Mouse (Mus musculus) spleen, postnatal 14 days (tissue): ENCODE results near the gene Mmel1.

Experiments
- DNase-seq, 2 experiments: peaks; one replicate each; pipeline ENCODE4 v3.0.0; 2021 to 2022; ENCODE audit warnings: low spot score in 2 of 2

The Mmel1 gene

GRCm38 (mm10) chr4:154869440-154869839, at the start of gene Mmel1:
TSS of gene Mmel1 (plus strand) at chr4:154869585.
- no peak for DNase-seq

DNA sequence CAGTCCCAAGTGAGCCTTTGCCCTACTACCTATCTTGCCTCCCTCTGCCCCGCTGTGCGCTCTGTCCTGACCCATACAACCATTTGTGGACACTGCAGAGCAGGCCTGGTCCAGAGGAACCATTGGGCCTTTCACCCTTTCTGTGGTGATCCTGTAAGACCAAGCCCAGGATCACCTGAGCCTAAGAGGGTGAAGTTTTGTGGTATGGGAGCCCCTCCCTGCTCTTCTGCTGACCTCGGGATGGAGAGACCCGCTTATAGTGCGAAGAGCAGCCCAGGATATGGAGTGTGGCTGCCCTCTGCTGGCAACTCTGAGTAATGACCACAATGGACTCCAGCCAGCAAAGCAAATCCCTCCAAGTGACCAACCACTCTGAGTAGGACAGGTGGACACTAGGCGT, 43.7 kb upstream of the Mmel1 start:
- DNase-seq, result no peak

GRCm38 (mm10) chr4:154826224-154826623, 43.2 kb upstream of the Mmel1 start:
- DNase-seq, result no peak

GRCm38 (mm10) chr4:154827181-154827580, 42.2 kb upstream of the Mmel1 start:
- no peak for DNase-seq

DNA sequence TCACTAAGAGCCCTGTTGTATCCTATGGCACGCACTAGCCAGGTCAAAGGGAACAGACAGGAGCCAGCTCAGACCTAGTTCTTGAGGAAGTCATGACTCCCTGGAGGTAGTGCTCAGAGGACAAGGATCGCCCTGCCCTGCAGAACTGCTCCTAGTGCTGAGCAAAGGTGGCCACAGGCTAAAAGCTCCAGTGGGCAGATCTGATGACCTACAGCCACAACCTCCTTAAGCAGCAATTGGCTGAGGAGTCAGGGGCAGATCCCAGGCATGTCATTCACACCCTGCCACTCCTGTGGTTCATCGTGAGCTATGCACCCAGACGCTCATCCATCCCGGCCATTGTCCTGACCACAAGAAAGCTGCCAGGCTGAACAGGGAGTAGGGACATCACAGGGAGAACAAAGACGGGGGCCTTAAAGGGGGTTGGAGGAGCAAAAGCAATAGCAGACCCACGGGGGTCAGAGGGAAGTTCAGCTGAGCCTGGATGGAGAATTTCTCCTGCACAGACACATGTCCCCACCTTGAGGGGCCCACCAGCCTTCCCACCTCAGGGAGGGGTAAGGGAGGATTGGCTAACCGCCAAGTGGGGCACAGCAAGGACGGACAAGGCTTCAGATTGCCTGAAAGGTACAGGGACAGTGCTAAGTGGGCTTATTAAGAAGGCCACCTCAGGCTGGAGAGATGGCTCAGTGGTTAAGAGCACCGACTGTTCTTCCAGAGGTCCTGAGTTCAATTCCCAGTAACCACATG, 41.3 kb upstream of the Mmel1 start:
- DNase-seq, result no peak

GRCm38 (mm10) chr4:154831915-154832573, 37.3 kb upstream of the Mmel1 start:
- no peak for DNase-seq

GRCm38 (mm10) chr4:154836183-154836915, 33.0 kb upstream of the Mmel1 start:
- no peak for DNase-seq

DNA sequence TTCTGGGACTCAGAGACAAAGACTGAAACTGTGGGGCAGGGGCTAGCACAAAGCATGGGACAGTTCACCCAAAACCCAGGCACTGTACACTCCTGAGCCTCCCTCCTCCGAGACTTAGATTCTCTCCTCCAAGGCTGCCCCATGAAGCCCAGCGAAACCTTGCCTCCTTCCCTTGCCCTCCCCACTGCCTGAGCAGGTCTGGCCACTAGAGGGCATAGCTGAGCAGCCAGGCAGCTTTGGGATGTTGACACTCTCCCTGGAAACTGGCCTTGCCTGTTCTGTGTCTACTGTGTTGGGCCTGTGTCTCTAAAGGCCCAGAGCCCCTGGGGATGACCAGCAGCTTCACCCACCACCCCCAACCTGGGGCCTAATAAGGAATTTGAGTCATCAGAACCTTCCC, 32.2 kb upstream of the Mmel1 start, which contains the start of gene Ttc34:
TSS of gene Ttc34 (plus strand) at position 290 of the 400 bp plus-strand sequence.
- peak; percentile 25 to 57 for DNase-seq

DNA sequence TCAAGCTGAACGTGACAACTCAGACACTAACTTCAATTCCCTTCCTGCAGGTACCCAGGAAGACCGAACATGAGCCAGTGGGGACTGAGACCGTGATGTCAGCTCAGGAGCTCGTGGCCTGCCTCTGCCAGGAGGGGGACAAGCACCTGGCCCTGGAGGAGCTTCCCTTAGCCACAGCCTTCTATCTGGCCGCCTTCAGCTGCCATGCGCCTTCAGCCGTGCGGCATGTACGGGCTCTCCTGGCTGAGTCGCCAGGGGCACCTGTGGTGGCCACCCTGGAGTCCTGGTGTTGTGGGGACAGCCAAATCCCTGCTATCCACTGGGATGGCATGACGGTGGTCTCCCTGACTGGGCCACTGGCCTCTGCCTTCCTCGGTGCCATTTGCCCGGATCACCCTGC, 30.6 kb upstream of the Mmel1 start:
- no peak for DNase-seq

GRCm38 (mm10) chr4:154839406-154839805, 30.0 kb upstream of the Mmel1 start:
- no peak for DNase-seq

DNA sequence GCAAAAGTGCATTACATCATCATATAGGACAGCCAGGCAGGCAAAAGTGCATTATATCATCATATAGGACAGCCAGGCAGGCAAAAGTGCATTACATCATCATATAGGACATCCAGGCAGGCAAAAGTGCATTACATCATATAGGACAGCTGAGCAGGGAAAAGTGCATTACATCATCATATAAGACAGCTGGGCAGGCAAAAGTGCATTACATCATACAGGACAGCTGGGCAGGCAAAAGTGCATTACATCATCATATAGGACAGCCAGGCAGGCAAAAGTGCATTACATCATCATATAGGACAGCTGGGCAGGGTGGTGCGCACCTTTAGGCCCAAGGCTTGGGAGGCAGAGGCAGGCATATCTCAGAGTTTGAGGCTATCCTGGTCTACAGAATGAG, 16.7 kb upstream of the Mmel1 start:
- DNase-seq, result no peak

GRCm38 (mm10) chr4:154853881-154854280, 15.5 kb upstream of the Mmel1 start:
- no peak for DNase-seq

GRCm38 (mm10) chr4:154854676-154855345, 14.6 kb upstream of the Mmel1 start:
- no peak for DNase-seq

DNA sequence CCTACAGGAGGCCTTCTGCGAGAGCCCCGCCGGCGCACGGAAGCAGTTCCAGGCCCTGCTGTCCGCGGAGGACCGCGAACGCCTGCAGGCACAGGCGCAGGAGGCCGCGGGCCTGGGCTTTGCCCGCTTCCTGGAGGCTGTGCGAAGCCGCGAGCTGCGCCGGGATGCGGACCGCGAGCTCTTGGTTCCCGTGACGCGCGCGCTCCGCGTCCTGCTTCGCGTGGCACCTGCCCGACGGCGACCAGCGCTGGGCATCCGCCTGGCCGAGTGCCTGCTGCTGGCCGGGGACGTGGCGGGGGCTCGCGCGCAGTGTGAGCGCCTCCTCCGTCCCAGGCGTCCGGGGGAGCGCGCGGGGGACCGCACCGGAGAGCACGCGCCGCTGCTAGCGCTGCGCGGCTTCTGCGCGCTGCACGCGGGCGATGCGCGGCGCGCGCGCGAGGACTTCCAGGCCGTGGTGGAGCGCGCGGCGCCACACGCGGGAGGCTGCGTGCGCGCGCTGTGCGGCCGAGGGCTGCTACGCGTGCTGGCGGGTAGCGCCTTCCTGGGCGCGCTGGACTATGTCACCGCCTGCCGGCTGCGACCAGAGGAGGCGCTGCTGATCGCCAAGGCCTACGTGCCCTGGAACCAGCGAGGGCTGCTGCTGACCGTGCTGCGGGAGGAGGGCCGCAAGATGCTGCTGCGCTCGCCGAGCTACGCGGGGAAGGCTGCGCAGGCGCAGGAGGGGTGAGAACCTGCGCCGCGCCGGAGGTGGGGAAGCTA, 13.5 kb upstream of the Mmel1 start:
- peak in 1 of 2 experiments; percentile 25 for DNase-seq

- DNase-seq, result no peak
These were observed 12.9 kb upstream of the Mmel1 start for GRCm38 (mm10) chr4:154856480-154856837.

GRCm38 (mm10) chr4:154856882-154857281, 12.5 kb upstream of the Mmel1 start:
- DNase-seq, result no peak

DNA sequence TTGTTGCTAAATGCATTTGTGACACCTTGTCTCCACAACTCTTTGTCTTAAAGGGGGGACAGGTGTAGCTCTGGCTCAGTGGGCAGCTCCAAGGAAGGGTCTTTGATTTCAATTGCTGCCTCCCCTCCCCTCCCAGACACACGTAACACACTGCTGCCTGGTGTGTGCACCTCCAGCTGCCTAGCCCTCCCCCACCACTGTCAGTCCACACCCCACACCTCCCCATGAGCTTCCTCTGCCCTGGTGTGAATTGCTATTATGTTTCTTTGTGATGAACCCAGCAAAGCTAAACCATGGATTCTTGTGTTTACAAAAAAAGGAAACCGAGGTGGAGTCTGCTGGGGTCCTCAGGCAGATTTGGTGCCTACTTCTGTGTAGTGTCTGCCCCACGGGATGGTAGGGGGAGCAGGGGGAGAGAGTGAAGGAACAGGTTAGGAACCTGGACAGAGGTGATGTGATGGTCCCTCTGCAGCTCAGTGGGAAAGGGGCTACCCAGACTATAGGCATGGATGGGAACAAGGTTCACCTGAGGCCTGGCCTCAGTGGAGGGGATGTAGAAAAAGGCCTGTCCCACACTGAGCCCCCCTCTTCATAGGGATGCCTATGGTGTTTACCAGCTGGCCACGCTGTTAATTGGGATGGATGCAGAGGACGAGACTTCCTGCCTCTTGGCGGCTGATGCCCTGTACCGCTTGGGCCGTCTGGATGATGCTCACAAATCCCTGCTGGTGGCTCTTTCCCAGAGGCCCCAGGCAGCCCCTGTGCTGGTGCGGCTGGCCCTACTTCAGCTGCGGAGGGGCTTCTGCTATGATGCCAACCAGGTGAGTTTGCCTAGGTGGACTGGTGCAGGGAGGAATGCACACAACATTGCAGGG, 11.8 kb upstream of the Mmel1 start:
- no peak for DNase-seq

DNA sequence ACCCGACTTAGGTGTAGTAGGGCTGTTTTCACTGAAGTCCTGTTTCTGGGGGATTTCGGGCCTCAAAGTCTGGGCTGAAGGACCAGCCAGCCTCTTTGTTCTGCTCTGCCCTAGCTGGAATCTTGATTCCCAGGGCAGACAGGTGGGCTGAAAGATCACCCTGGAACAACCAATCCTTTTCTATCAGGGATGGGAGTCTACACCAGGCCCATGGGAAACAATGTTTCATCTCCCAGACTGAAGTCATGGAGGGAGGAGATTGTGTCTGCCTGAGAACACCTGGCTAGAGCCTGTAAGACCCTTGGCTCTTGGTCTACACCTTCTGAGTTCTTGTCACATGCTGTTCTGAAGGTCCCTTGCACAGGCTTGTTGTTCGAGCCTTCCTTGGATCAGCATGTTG, 10.8 kb upstream of the Mmel1 start:
- no peak for DNase-seq

DNA sequence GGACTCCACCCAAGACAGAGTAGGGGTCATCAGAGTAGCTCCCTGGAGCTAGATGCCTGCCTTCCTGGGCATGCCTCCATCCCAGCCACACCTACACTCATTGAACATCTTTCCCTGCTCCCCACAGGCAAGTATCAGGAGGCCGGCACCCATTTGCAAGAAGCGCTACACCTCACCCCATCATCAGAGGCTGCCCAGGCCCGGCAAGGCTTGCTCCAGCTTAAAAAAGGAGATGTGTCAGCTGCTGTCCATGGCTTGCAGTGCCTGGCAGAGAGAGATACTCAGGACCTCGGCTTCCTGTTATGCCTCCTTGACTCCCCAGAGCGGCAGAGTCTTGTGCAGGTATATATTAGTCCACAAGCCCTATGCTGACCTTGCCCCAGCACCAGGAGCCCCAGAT, 7.4 kb upstream of the Mmel1 start:
- no peak for DNase-seq

- no peak for DNase-seq
These were observed 5.9 kb upstream of the Mmel1 start for GRCm38 (mm10) chr4:154863436-154863935.
